Mouse (Mus musculus) adrenal gland, postnatal 0 days (tissue): ENCODE data around the gene Vash1. TPM values are rescaled to one million over a fixed set of nuclear protein-coding genes. Genes with fewer than 3 reads are reported as not detected.

ENCODE experiments used
- polyA plus RNA-seq: library from polyadenylated mRNA; unstranded; fragments of >200 nt; fragmentation: Nextera tagmentation; extraction: Ambion mirVana; gene quantifications from 2 replicates; pipeline ENCODE4 v1.2.1, GENCODE M21; 2015

Gene Vash1
- polyA plus RNA-seq, result 6.9 and 10.8 TPM in 2 replicates

DNA sequence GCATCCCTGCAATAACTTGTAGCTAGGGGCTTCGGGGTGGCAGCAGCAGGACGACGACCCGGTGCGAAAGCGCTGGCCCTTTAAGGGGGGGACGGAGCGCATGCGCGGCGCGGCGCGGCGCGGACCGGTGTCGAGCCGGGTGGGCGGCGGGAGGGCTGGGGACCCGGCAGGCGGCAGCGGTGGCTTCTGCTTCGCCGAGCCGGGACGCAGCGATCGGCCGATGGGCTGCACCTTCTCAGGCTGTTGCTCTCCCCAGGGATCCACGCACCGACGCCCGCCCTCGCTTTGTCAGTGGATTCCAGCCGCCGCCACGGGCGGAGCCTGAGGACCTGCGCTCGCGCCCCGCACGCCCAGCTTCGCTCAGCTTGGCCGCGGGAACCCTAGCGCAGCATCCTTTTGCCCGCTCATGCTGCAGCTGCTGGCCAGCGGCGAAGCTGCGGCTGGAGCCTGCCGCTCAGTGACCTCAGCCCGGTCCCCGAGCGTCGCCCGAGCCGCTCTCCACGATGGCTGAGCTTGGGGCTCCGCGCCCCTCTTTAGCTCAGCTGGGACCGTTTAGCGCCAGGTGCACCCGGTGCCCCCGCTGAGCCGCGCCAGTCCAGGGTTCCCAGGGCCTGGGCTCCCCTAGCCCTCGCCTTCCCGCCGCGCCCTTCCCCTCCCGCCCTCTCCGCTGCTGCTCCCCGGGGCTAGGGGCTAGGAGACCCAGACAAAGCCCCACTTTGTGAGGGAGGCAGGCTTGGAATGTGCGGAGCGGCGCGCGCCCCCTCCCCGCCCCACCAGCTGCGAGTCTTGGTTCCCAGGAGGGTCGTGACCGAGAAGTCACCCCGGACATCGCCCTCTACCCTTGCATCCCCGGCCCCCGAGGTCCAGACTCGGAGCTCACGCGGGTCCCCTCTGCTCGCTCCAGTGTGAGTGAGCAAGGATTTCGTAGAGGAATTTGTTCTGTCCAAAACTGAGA, at the start of gene Vash1:
Gene Vash1 (plus strand): TSS at position 110 of the 955 bp plus-strand sequence.

DNA sequence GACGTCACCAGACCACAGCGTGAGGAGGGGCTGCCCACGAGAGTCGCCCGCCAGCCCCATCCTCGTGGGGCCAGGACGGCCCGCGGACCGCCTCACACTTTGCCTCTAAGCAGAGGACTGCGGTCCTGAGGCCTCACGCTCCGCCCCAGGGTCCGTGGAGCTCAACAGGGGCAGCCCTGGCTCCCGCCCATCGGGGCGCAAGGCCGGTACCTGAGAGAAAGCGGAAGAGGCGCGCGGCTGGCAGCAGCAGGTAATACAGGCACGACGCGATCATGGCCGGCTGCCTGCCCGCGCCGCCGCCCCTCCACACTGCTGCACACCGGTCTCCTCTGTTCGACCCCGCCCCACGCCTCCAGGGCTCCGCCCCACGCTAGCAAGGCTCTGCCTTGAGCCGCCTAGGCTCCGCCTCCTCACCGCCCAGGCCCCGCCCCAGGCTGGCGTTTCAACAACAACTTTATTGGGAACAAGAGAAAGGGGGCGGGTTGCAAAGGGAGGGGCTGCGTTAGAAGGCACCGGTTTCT, 47.7 kb downstream of the Vash1 start, which contains the start of gene Angel1:
Gene Angel1 (minus strand): TSS at position 341 of the 521 bp plus-strand sequence.

DNA sequence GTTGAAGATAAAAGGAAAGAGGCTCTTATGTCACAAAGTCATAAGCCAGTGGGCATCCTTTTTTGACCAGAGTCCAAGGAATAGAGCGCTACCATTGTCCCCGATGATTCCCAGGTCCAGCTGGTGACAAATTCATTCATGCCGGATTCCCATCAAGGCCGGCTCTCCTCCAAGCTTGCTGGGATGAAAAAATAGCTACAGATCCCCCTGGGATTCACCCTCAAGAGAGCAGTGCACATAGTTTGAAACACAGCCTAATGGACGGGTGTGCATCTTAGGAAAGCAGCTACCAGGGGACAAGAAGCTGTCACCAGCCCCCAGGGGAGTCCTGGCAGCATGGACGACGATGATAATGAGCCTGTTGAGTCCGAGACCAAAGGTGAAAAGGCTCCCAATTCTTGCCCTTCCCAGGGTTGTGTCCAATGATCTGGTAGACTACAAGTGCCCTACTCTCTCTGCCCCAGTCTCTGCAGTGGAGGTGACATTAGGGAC, 55.9 kb downstream of the Vash1 start, which contains the start of gene Lrrc74a:
Gene Lrrc74a (plus strand): TSS at position 51 of the 492 bp plus-strand sequence.

Other genes starting within 250 kb of the Vash1 start
- gene Angel1, start 47.8 kb downstream of the Vash1 start, polyA plus RNA-seq, result 3.6 and 4.7 TPM in 2 replicates
- not detected in 2 replicates for gene Lrrc74a, start 55.7 kb downstream of the Vash1 start, polyA plus RNA-seq
- 32.9 and 40.4 TPM in 2 replicates for gene Irf2bpl, start 206.1 kb downstream of the Vash1 start, polyA plus RNA-seq